8 mouse cellular contexts compared by ENCODE assay signal in the genomic region with DNA sequence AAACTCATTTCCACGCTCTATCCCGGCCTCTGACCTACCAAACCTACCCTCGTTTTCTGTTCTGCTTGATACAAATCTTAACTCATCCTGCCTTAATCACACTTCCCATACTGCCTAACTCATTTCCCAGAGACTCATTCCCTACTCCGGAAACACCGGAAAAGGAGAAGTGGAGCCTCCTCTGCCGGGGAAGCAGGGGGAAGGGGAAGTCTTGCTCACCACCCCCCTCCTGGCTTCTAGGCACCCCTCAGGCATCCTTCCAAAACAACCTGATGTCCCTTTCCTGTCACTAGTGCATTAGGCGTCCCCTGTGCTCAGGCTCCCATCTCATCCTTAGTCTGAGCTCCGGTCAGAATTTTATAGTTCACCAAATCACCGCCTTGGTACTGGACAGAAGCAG. TPM values are rescaled to one million over a fixed set of nuclear protein-coding genes. Genes with fewer than 3 reads are reported as not detected.
A peak's percentile ranks its signal among the peaks of the same experiment; 100 is the strongest.
DNase-seq lines count a peak whose midpoint lies in the region; ATAC-seq and TF ChIP-seq lines count a peak whose summit lies in the region.

No protein-coding gene starts in this region.

- H3K36me3 ChIP-seq in limb, embryonic 14.5 days (ENCODE audit: control insufficient read depth, insufficient read depth, low read length) = peaks cover 6% of the 10 kb centered on the region; the same call in 1 of the 2 replicates

- intact Hi-C loops in heart, postnatal 25 days (cut with DNase I) = no loop called here
- intact Hi-C loops in left cerebral cortex, adult 2 months (cut with DNase I) = no loop called here

- H3K27ac ChIP-seq in limb, embryonic 14.5 days (replicated peaks; ENCODE audit: low read depth, low read length) = no peak overlapping the region
- H3K27ac ChIP-seq in olfactory bulb, adult 2 months (ENCODE audit: insufficient read depth, low read depth, low read length) = peak overlapping the region; percentile 40
- no peak overlapping the region; the same call in 1 of the 2 replicates for H3K27ac ChIP-seq in left cerebral cortex, adult 2 months

- peak; percentile 47 to 69 for DNase-seq in lung, adult 18-20 months
- no peak for DNase-seq in lung, postnatal 14 days
- DNase-seq in heart, postnatal 25 days (ENCODE audit: low spot score) = peak; percentile 60
- no peak for DNase-seq in limb, embryonic 14.5 days (ENCODE audit: low spot score)
- DNase-seq in left cerebral cortex, adult 2 months (ENCODE audit: extremely low spot score in 1 of 2, low spot score in 2 of 2) = no peak
- DNase-seq in urinary bladder, postnatal 25 days (ENCODE audit: low spot score) = no peak
- DNase-seq in layer of hippocampus, adult 18-20 months (ENCODE audit: low spot score in 2 of 2) = no peak

- H3K4me1 ChIP-seq in limb, embryonic 14.5 days (ENCODE audit: control insufficient read depth, insufficient read depth, low read length) = peaks cover 48% of the 10 kb centered on the region
- peaks cover 16% of the 10 kb centered on the region for H3K4me1 ChIP-seq in olfactory bulb, adult 2 months (ENCODE audit: control insufficient read depth, insufficient read depth, low read length)

- no peaks in the 10 kb centered on the region for H3K27me3 ChIP-seq in limb, embryonic 14.5 days (ENCODE audit: control insufficient read depth, insufficient read depth, low read length)

- ATAC-seq in limb, embryonic 14.5 days (ENCODE audit: low FRiP score, low read depth) = no peak

- no peak for TF ChIP-seq CTCF in olfactory bulb, adult 2 months (IDR thresholded peaks at IDR 0.05; ENCODE audit: insufficient read depth, low read depth, low read length)
- no peak for TF ChIP-seq CTCF in left cerebral cortex, adult 2 months (IDR thresholded peaks at IDR 0.05)

- no peak for TF ChIP-seq POLR2A in limb, embryonic 14.5 days (IDR thresholded peaks at IDR 0.05; ENCODE audit: borderline replicate concordance, extremely low read depth, insufficient read depth, insufficient read length)
- TF ChIP-seq POLR2A in olfactory bulb, adult 2 months (IDR thresholded peaks at IDR 0.05; ENCODE audit: insufficient read depth, low read depth, low read length) = no peak

- H3K9ac ChIP-seq in limb, embryonic 14.5 days (ENCODE audit: low read depth, low read length, severe bottlenecking) = peak overlapping the region; percentile 40; the same call in 1 of the 2 replicates

- H3K4me3 ChIP-seq in limb, embryonic 14.5 days (replicated peaks; ENCODE audit: low read length) = no peak overlapping the region
- H3K4me3 ChIP-seq in olfactory bulb, adult 2 months (ENCODE audit: insufficient read depth, low read depth, low read length) = peak overlapping the region; percentile 32
- H3K4me3 ChIP-seq in left cerebral cortex, adult 2 months = no peak overlapping the region

- 0 out of 2 replicates have a peak overlapping the region, but pooled peaks have one; percentile 0 for H3K4me2 ChIP-seq in limb, embryonic 14.5 days (replicated peaks; ENCODE audit: low read depth, low read length, severe bottlenecking)

- WGBS in limb, embryonic 14.5 days = 72% methylated on average over 9 of the region's 9 CpGs
- 38% methylated on average over 9 of the region's 9 CpGs for whole genome bisulfite sequencing in olfactory bulb, adult 2 months

- H3K9me3 ChIP-seq in limb, embryonic 14.5 days (ENCODE audit: control insufficient read depth, low read length) = no peaks in the 10 kb centered on the region

RNA-seq across cellular contexts. Expression of gene Clic4, which starts 5.6 kb away (rescaled TPM):
- total RNA-seq in heart, postnatal 25 days (2021) = 100 to 1,000 TPM; 249 to 269 TPM
- 68.0 and 72.1 TPM in 2 replicates for polyA plus RNA-seq in limb, embryonic 14.5 days (2012; rRNA removed)
- 88.2 and 98.9 TPM in 2 replicates for polyA plus RNA-seq in limb, embryonic 14.5 days (2014; fragmentation: Nextera tagmentation; extraction: Ambion mirVana)
- not detected in 2 replicates for polyA plus RNA-seq in olfactory bulb, adult 2 months (2012; ENCODE audit: insufficient read depth, insufficient read length, low replicate concordance, missing spikeins)
- 10 to 100 TPM; 29.5 to 34.3 TPM for total RNA-seq in left cerebral cortex, adult 2 months (2021)
- total RNA-seq in layer of hippocampus, adult 18-20 months (2021) = 10 to 100 TPM; 40.1 to 40.2 TPM

Comparison
In these comparisons a context has a peak if more than half of its experiments do, and no peak if none do; other contexts are left out.
1. DNase-seq: peak in lung, adult 18-20 months (2 of 2) and heart, postnatal 25 days (single experiment); none in lung, postnatal 14 days (single experiment), limb, embryonic 14.5 days (single experiment), left cerebral cortex, adult 2 months (0 of 2), urinary bladder, postnatal 25 days (single experiment) and layer of hippocampus, adult 18-20 months (0 of 2).
2. RNA of gene Clic4, which starts 5.6 kb away (total RNA-seq): 249 to 269 TPM in heart, postnatal 25 days; 40.1 to 40.2 TPM in layer of hippocampus, adult 18-20 months and 29.5 to 34.3 TPM in left cerebral cortex, adult 2 months; every median in the first group is over 4 times any median in the second.